Mouse (Mus musculus) heart, adult 2 months (tissue): ENCODE measurements around the gene Nkiras1. TPM values are rescaled to one million over a fixed set of nuclear protein-coding genes. Genes with fewer than 3 reads are reported as not detected.
"Not testable (repeated sequence)": the region's sequence is repeated elsewhere in the genome, so short reads cannot be mapped to it uniquely, and the experiment has no call there.

Experiments
- DNase-seq, 2 experiments: peaks; one replicate each; pipeline ENCODE4 v3.0.0; 2021
- H3K27ac ChIP-seq: fragments of 200-600 bp; 2 replicates; pipeline ENCODE4 v1.8.1; 2022
- H3K27me3 ChIP-seq: fragments of 200-500 bp; 2 replicates; pipeline ENCODE4 v1.6.1; 2012; ENCODE audit warnings: mild to moderate bottlenecking, low read length, inconsistent platforms, mixed read lengths; ENCODE audit not compliant: control insufficient read depth, insufficient read depth
- H3K36me3 ChIP-seq: fragments of 200-500 bp; 2 replicates; pipeline ENCODE4 v1.6.1; 2012; ENCODE audit warnings: low read length, inconsistent platforms; ENCODE audit not compliant: control insufficient read depth, insufficient read depth
- H3K4me1 ChIP-seq: fragments of 200-500 bp; 2 replicates; pipeline ENCODE4 v1.6.1; 2011; ENCODE audit warnings: low read length; ENCODE audit not compliant: control insufficient read depth, insufficient read depth
- H3K4me3 ChIP-seq: fragments of 200-600 bp; 2 replicates; pipeline ENCODE4 v1.8.1; 2022
- H3K79me2 ChIP-seq: fragments of 200-500 bp; replicated peaks from 2 replicates; pipeline ENCODE4 v1.6.1; 2012; ENCODE audit warnings: mild to moderate bottlenecking, inconsistent platforms, low read length, moderate library complexity, mixed read lengths; ENCODE audit not compliant: control insufficient read depth, insufficient read depth
- H3K9ac ChIP-seq: fragments of 200-500 bp; 2 replicates; pipeline ENCODE4 v1.6.1; 2012; ENCODE audit warnings: low read depth, mild to moderate bottlenecking, control low read depth, inconsistent platforms, low read length, mixed read lengths
- CTCF ChIP-seq: fragments of 200-600 bp; IDR thresholded peaks from 2 replicates; pipeline ENCODE4 v1.8.1; 2022; ENCODE audit warnings: antibody characterized with exemption, mild to moderate bottlenecking, moderate library complexity
- EP300 ChIP-seq: fragments of 200-500 bp; IDR thresholded peaks from 2 replicates; pipeline ENCODE4 v1.6.1; 2011; ENCODE audit warnings: low read depth, low read length, control low read depth; ENCODE audit not compliant: insufficient read depth
- POLR2A ChIP-seq: fragments of 200-500 bp; IDR thresholded peaks from 2 replicates; pipeline ENCODE4 v1.6.1; 2011; ENCODE audit warnings: mild to moderate bottlenecking, low read depth, low read length, control low read depth; ENCODE audit not compliant: insufficient read depth
- WGBS: fragments of 180-500 bp; shearing (Covaris S2); methylation state at CpG from one replicate; pipeline ENCODE4 v1.1.7; 2018; 5-methylcytosine and 5-hydroxymethylcytosine counted together
- intact Hi-C: fragments of 180-260 bp; cut with DNase I; formaldehyde crosslinking; loops from one replicate; pipeline ENCODE4 v1.15.1; 2025
- polyA plus RNA-seq: library from polyadenylated mRNA; depleted of rRNA; stranded (reverse); fragments of >200 nt; gene quantifications from 2 replicates; pipeline ENCODE4 v1.2.3, GENCODE M21; 2012
- total RNA-seq, 2 experiments: library from RNA; stranded (reverse); gene quantifications; 2 replicates each; pipeline ENCODE4 v1.2.3; 2021

Gene Nkiras1
- total and polyA plus RNA-seq, 3 experiments: 12.7 to 35.9 (median 31.5) TPM

DNA sequence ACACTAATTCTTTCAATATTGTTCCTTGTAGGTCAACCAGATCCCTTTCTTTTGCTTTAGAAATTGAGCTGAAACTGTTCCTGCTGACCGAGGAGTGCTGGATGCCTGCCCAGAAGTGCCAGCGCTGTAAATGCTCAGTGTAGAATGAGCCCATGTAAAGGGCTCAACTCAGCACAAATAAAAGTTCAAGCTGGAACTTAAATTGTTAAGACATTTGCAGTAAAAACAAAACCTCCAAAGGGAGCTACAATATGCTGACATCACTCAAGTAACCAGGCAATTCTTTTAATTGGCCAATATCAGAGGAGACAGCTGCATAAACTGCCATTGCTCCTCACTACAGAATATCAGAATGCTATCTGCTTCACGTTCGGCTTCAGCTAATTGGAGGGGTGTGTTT is 7.5 kb upstream of the Nkiras1 start:
- DNase-seq: peak in 1 of 2 experiments; percentile 23
- intact Hi-C loops: no loop called here
- no peak overlapping the region for H3K9ac ChIP-seq
- no peaks in the 10 kb centered on the region for H3K79me2 ChIP-seq
- no peak overlapping the region for H3K4me3 ChIP-seq
- 16% methylated on average over 4 of the region's 4 CpGs for WGBS
- H3K27ac ChIP-seq: no peak overlapping the region
- peaks cover under 1% of the 10 kb centered on the region for H3K36me3 ChIP-seq
- H3K27me3 ChIP-seq: no peaks in the 10 kb centered on the region
- H3K4me1 ChIP-seq: no peaks in the 10 kb centered on the region
- no peak for TF ChIP-seq EP300
- no peak for TF ChIP-seq CTCF
- no peak for TF ChIP-seq POLR2A

GRCm38 (mm10) chr14:18269947-18270528 is 898 bp upstream of the Nkiras1 start:
- not testable (repeated sequence) for H3K79me2 ChIP-seq, H3K4me1 ChIP-seq, DNase-seq, H3K36me3 ChIP-seq, H3K27me3 ChIP-seq
- 2% methylated on average over 24 of the region's 24 CpGs for WGBS
- peak overlapping the region; percentile 84 for H3K4me3 ChIP-seq
- peak overlapping the region; percentile 95 for H3K9ac ChIP-seq
- intact Hi-C loops: loop anchor here (2.0 kb wide), 1 partner anchor 59 kb away; no protein-coding TSS in a partner anchor
- H3K27ac ChIP-seq: peak overlapping the region; percentile 97

DNA sequence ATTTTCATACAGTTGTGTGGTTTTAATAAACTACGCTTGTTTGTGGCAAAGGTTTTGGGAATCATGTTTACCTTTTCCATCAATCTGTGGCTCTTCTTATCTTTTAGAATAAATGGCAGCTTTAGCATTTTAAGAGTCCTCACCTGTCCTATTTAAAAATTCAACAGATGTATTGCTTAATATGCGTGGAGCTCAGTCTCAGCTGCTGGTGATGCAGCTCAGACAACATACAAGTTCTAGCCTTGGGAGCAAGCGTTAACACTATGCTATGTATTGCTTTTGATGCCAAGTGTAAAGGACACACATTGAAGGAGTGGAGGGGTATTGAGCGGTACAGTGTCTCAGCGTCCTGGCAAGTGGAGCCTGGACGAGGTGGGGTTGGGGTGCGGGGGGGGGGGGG is 730 bp downstream of the Nkiras1 start:
- TF ChIP-seq POLR2A: no peak
- TF ChIP-seq EP300: no peak
- TF ChIP-seq CTCF: no peak
- 5% methylated on average over 7 of the region's 7 CpGs for WGBS
- intact Hi-C loops: loop anchor here (1.0 to 2.0 kb wide), 2 partner anchors 33 to 57 kb away; no protein-coding TSS in a partner anchor
- Histone ChIP-seq H3K27me3 (no peaks in the 10 kb centered on the region), H3K36me3 (peaks cover 9% of the 10 kb centered on the region), H3K27ac (peak overlapping the region; percentile 97), H3K4me3 (peak overlapping the region; percentile 84), H3K79me2 (peaks cover 2% of the 10 kb centered on the region; the same call in 1 of the 2 replicates), H3K4me1 (peaks cover 2% of the 10 kb centered on the region), H3K9ac (peak overlapping the region; percentile 28; the same call in 1 of the 2 replicates)
- no peak for DNase-seq

DNA sequence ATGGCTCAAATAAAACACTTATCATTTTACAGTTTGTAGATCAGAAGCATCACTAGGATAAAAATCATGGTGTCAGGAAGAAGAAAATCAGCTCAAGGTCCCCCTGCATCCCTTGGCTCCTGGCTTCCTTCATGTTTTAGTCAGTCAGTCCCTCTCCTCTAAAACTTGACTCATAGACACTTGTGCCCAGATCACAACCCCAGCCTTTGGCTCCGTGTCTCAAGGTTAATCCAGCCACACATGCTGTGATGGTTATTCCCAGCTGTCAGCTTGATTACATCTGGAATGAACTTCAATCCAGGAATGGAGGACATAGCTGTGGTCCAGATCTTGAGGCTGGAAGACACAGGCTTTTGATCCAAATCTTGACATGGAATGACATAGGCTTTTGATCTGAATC is 3.6 kb downstream of the Nkiras1 start:
- H3K79me2 ChIP-seq: peaks cover 2% of the 10 kb centered on the region; the same call in 1 of the 2 replicates
- H3K36me3 ChIP-seq: peaks cover 2% of the 10 kb centered on the region
- peaks cover 2% of the 10 kb centered on the region for H3K4me1 ChIP-seq
- intact Hi-C loops: no loop called here
- WGBS: 69% methylated on average over 1 of the region's 1 CpGs
- DNase-seq: no peak
- H3K4me3 ChIP-seq: no peak overlapping the region
- H3K27me3 ChIP-seq: no peaks in the 10 kb centered on the region
- no peak overlapping the region for H3K9ac ChIP-seq
- TF ChIP-seq CTCF (no peak), EP300 (no peak), POLR2A (no peak)
- no peak overlapping the region for H3K27ac ChIP-seq

GRCm38 (mm10) chr14:18280375-18280774 is 9.4 kb downstream of the Nkiras1 start:
- intact Hi-C loops: no loop called here
- WGBS: 88% methylated on average over 5 of the region's 5 CpGs

DNA sequence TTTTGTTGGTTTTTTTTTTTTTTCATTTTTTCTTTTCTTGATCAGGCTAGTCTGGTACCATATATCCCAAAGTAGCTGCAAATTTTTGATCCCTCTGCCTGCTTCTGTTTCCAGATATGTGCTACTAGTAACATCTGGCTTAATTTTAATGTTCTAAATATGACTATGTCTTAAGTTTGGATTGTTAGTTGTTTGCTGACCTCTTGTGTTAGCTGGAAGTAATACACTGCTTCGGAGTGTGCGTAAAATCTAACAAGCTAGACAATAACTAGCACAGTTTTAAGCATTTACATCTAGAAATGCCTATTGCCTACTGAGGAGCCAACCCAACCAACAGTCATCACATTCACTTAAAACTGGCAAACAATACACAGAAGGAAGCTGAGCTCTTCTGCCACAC is 13.6 kb downstream of the Nkiras1 start:
- DNase-seq: no peak
- Histone ChIP-seq H3K27me3 (no peaks in the 10 kb centered on the region), H3K79me2 (no peaks in the 10 kb centered on the region), H3K27ac (no peak overlapping the region), H3K4me1 (peaks cover 12% of the 10 kb centered on the region), H3K4me3 (no peak overlapping the region), H3K9ac (no peak overlapping the region), H3K36me3 (peaks cover 17% of the 10 kb centered on the region)
- intact Hi-C loops: loop anchor here (2.0 kb wide), 1 partner anchor 74 kb away; no protein-coding TSS in a partner anchor
- TF ChIP-seq CTCF (peak; percentile 81), POLR2A (no peak)
- WGBS: 59% methylated on average over 2 of the region's 2 CpGs

More at GRCm38 (mm10) chr14:18280375-18280774, 9.4 kb downstream of the Nkiras1 start:
- Histone ChIP-seq H3K27ac (no peak overlapping the region), H3K79me2 (no peaks in the 10 kb centered on the region), H3K4me1 (peaks cover 1% of the 10 kb centered on the region; the same call in 1 of the 2 replicates), H3K27me3 (no peaks in the 10 kb centered on the region), H3K36me3 (peaks cover 8% of the 10 kb centered on the region; the same call in 1 of the 2 replicates), H3K4me3 (no peak overlapping the region), H3K9ac (no peak overlapping the region)
- TF ChIP-seq POLR2A (no peak), EP300 (no peak), CTCF (no peak)
- no peak for DNase-seq
